Mouse (Mus musculus) adrenal gland, adult 2 months (tissue): Measurements from ENCODE around the gene Cd59a. TPM values are rescaled to one million over a fixed set of nuclear protein-coding genes. Genes with fewer than 3 reads are reported as not detected.

Source experiments
- DNase-seq: peaks from one replicate; pipeline ENCODE4 v3.0.0; 2021
- polyA plus RNA-seq: library from polyadenylated mRNA; depleted of rRNA; stranded (reverse); fragments of >200 nt; gene quantifications from 2 replicates; pipeline ENCODE4 v1.2.3, GENCODE M21; 2012; rRNA removed
- total RNA-seq, 2 experiments: library from RNA; stranded (reverse); gene quantifications; 2 replicates each; pipeline ENCODE4 v1.2.3; 2021

Gene Cd59a
- total and polyA plus RNA-seq, 3 experiments = 30.9 to 117 (median 113) TPM

GRCm38 (mm10) chr2:104135920-104136319, 40.3 kb downstream of the Cd59a start:
- no peak for DNase-seq

GRCm38 (mm10) chr2:104142140-104142539, 46.5 kb downstream of the Cd59a start:
- DNase-seq = no peak

- no peak for DNase-seq
Observed at GRCm38 (mm10) chr2:104144004-104144403, 48.4 kb downstream of the Cd59a start.

GRCm38 (mm10) chr2:104145983-104146382, 50.4 kb downstream of the Cd59a start:
- DNase-seq = peak; percentile 91

DNA sequence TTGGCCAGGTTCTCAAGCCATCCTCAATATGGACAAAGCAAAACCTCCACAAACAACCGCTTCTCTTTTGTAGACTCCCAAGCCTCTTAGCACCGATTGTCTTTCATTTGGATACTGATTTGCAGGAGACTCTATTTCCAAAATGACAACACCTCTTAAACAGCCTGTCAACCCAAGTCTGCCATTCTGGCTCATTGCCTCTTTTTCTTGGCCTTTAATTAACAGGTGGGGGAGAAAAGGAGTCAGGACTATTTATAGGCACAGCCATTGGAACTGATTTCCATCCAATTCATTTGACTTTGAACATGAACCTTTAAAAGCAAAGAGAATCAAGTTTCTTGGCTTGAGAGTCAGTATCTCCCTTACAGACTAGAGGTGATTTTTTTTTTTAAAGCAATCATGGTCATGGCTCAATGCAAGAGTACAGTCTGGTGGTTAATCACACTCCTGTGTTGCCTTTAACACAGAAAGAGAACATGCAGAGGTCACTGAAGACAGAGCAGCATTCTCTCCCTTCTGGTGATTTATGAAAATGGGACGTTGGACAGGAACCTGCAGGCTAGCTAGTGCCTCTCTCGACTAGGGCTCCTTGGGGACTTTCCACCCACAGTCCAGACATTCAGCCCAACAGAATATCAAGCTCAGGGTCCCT, 52.4 kb downstream of the Cd59a start:
- DNase-seq = no peak

DNA sequence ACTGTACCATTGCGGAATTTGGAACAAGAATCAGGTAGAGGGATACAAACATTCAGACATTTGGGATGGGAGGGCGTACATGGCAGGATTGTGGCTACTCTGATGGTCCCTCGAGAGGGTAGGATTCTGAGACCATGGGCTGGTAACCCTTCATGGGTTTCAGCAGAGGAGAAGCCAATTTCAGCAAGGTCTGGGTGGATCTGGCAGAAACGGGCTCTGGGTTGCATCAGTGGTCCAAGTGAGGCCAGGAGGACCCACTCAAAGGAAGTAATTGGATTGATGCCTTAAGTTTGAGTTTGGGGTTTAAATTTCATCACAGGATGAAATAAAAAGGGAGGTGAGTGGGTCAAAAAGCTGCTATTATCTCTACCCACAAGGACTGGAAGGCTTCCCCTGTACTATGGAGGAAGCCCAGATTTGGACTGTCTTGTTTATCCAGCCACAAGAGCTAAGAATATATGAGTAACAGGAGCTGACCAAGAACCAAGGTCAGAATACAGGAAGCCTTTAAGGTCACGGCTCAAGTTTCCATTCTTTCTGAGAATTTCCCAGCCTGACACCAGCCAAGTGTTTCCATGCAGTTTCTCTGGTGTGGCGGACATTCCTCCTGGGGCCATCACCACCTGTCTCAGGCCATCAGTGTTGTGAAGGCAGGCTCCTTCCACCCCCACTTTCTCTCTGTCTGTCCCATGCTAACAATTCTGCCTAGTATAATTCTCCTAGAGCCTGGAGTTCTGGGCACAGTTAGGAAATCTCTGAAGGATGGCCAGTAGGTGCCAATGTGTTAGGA, 55.2 kb downstream of the Cd59a start:
- peak; percentile 58 for DNase-seq

- DNase-seq = no peak
Observed at GRCm38 (mm10) chr2:104153345-104153744, 57.7 kb downstream of the Cd59a start.

- DNase-seq = no peak
Observed at GRCm38 (mm10) chr2:104153876-104154275, 58.3 kb downstream of the Cd59a start.

DNA sequence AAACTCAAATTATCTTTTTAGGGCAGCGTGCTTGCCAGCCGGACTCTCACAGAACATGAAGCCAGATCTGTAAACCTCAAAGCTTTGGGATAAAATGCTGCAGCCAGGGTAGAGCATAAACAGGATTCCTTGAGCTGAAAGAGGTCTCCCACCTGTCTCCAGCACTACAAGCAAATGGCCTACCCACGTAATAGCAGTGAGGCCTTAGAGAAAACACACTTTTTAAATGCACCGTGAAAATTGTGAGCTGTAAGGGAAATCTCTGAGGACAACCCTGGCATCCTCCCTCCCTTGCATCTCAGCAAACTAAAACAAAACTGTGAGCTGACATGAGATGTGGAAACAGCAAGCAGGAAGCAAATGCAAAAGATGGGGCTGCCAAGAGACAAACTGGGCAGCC, 62.2 kb downstream of the Cd59a start:
- no peak for DNase-seq

- no peak for DNase-seq
Observed at GRCm38 (mm10) chr2:104163418-104163817, 67.8 kb downstream of the Cd59a start.

- no peak for DNase-seq
Observed at GRCm38 (mm10) chr2:104163978-104164487, 68.4 kb downstream of the Cd59a start.

Other genes starting within 250 kb of the Cd59a start
- 10 to 100 TPM; 19.1 to 31.8 TPM for gene Lmo2, start 137.8 kb upstream of the Cd59a start, total RNA-seq
- gene Lmo2, start 137.8 kb upstream of the Cd59a start, polyA plus RNA-seq = 24.0 and 26.7 TPM in 2 replicates
- gene Fbxo3, start 68.1 kb upstream of the Cd59a start, total RNA-seq = 10 to 100 TPM; 66.3 to 77.9 TPM
- 9.3 and 12.8 TPM in 2 replicates for gene Fbxo3, start 68.1 kb upstream of the Cd59a start, polyA plus RNA-seq
- gene 4931422A03Rik, start 67.4 kb upstream of the Cd59a start, total RNA-seq = not detected
- gene 4931422A03Rik, start 67.4 kb upstream of the Cd59a start, polyA plus RNA-seq = not detected in 2 replicates
- gene Gm10912, start 30.0 kb upstream of the Cd59a start, total RNA-seq = under 1 TPM; 0.17 to 0.49 TPM
- gene Gm10912, start 30.0 kb upstream of the Cd59a start, polyA plus RNA-seq = 0.13 and 0.24 TPM in 2 replicates
- not detected for gene Gm10799, start 27.3 kb upstream of the Cd59a start, total RNA-seq
- gene Gm10799, start 27.3 kb upstream of the Cd59a start, polyA plus RNA-seq = not detected in 2 replicates
- gene Cd59b, start 26.0 kb upstream of the Cd59a start, total RNA-seq = 10 to 100 TPM; 10.5 to 12.5 TPM
- gene Cd59b, start 26.0 kb upstream of the Cd59a start, polyA plus RNA-seq = 7.8 and 10.6 TPM in 2 replicates
- gene A930018P22Rik, start 27.0 kb downstream of the Cd59a start, total RNA-seq = 1 to 10 TPM in 1 of 2 experiments, under 1 TPM in 1; 0.73 to 1.6 TPM
- gene A930018P22Rik, start 27.0 kb downstream of the Cd59a start, polyA plus RNA-seq = 1.8 and 3.3 TPM in 2 replicates